Mouse (Mus musculus) liver, postnatal 0 days (tissue): ENCODE data around the gene Acsbg1.
"Not testable (repeated sequence)": the region's sequence is repeated elsewhere in the genome, so short reads cannot be mapped to it uniquely, and the experiment has no call there.

Source experiments
- CTCF ChIP-seq: sonication (generic); IDR thresholded peaks from 2 replicates; pipeline ENCODE4 v1.5.1; 2016; ENCODE audit warnings: antibody characterized with exemption, low read depth
- EP300 ChIP-seq: IDR thresholded peaks from 2 replicates; pipeline ENCODE4 v1.6.1; 2016; ENCODE audit warnings: antibody characterized with exemption, low read depth, mild to moderate bottlenecking

- not testable (repeated sequence) for TF ChIP-seq CTCF, EP300
Observed at GRCm38 (mm10) chr9:54584127-54584526, 77.5 kb downstream of the Acsbg1 start.
